Mouse (Mus musculus): Measurements from ENCODE around the gene Map7d2. TPM values are rescaled to one million over a fixed set of nuclear protein-coding genes. Genes with fewer than 3 reads are reported as not detected.

The Map7d2 gene
- total RNA-seq, 2 experiments from 2014 or later: 83.7 to 98.2 TPM

DNA sequence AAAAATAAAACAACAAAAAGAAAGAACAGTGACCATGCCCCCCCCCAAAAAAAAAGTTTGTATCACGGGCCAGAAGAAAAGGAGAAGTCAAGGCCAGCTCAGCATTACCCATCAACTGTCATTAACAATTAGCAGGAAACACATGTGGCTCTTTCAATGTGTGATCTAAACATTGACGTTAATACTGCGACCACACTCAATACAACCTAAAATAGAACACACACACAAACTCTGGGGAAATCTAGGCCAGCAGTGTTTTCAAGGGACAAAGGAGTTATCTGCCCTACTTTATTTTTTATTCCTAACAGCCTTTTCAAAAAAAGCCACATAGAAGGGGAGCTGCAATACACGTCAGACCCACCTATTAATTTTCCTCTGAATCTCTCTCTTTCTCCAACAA lies 94.7 kb downstream of the Map7d2 start:
- no peak for DNase-seq (ENCODE audit: extremely low spot score in 1 of 2, low spot score in 1 of 2)

DNA sequence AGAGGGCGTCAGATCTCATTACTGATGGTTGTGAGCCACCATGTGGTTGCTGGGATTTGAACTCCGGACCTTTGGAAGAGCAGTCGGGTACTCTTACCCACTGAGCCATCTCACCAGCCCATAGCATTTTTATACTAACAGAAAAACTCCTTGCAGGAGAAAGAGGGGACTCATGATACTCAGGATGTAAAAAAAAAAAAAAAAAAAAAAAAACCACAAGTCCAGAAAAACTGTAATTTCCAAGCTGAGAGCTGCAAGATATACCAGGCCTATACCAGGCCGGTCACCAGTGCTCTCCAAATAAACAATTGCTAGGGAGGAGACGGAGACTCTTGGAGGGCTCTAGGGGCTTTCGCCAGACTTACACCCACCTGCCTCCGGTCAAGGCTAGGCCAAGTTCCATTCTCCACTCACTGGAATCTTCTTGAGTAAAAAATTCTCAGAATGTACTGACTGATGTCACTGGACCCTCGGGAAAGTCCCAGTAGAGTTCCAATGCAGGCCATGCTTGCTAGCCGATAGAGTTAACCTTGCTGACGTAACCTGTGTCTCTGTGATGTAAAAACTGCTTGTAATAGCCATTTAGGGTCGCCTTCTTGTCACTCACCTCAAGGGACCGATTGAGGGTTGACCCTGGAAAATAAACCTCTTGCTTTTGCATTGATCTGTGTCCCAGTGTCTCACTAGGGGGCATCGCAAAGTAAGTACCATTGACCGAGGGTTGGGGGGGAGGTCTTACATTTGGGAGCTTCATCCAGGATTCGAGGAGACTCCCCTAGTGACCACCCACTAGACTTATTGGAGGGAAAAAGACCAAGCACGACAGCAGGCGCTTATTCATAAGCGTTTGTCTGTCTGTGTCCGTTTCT lies 95.7 kb downstream of the Map7d2 start:
- DNase-seq (ENCODE audit: extremely low spot score in 1 of 2, low spot score in 1 of 2): no peak

DNA sequence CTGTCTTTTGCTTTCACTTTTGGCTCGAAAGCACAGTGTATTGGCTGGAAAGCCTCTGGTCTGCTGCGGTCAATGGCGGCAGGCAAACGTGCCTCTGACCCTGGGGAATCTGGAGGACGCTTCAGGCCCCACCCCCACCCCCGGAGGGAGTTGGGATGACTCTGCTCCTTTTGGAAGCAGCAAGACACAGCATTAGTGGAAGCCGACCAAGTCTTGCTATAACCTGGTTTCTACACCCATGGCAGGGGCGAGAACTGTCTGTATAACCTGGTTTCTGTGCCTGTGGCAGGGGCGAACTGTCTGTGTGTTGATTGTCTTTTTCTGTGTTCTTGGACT lies 96.3 kb downstream of the Map7d2 start:
- DNase-seq (ENCODE audit: extremely low spot score in 1 of 2, low spot score in 1 of 2): no peak

DNA sequence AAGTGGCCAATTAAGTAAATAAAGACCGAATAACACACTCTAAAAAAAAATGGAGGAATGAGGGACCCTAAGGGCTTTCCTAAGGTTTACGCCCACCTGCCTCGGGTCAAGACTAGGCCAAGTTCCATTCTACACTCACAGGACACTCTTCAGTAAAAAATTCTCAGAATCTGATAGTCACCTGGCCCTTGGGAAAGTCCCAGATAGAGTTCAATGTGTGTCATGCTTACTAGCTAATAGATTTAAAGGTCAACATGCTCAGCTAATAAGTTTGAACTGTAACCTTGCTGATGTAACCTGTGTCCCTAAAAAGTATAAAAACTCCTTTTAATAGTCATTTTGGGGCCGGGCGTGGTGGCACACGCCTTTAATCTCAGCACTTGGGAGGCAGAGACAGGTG lies 101.2 kb downstream of the Map7d2 start:
- DNase-seq (ENCODE audit: extremely low spot score in 1 of 2, low spot score in 1 of 2): no peak

DNA sequence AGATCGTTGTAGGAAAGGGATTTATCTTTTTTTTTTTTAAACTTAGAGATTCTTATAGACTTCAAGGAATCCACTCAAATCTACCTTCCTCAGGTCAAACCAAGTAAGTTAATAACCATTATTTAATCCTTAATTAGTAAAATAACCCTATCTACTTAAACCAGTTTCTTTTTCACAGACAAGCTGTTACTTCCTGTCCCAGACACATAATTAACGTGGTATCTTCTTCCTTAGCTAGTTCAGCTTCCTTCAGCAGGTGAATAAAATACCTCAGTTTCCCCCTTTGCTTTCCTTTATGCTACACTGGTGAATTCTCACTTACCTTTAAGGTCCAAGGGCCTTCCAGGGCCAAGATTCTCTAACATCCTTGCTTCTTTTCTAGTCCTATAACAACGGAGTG lies 107.4 kb downstream of the Map7d2 start:
- no peak for DNase-seq (ENCODE audit: extremely low spot score in 1 of 2, low spot score in 1 of 2)

DNA sequence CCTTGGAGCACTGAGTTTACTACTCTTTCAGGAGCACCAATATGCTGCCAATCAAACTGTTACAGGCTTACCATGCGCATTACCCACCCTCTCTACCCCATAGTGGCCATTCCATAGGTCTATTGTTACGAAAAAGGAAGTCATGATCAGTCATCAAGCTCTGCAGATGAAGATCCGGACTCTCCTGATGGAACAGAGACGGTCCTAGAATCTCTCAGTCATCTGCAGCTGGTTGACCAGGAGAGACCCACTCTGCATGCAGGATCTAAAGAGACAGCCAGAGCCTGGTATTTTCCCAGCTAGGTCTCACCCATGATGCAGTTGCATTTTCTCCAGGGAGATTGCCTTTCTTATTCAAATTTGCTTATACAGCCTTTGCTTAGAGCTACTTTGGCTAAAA lies 108.3 kb downstream of the Map7d2 start:
- DNase-seq (ENCODE audit: extremely low spot score in 1 of 2, low spot score in 1 of 2): no peak

DNA sequence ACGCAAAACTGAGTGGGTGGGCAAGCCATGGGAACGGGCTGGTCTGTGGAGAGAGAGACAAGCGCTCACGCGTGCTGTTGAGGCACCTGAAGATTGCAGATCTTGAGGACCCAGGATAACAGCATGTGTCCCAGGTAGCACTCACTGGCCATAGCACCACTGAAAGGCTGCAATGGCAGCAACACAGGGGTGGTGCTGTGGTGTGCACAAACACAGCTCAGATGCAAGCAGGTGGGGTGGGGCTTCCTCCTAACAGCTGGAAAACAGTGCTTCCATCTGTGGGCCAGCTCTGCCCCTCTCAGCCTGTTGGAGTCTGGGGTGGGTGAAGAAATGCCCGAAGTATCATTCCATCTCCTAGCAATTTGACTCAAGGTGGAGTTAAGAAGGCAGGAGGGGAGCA lies 112.0 kb downstream of the Map7d2 start, which contains the start of gene Bclaf3:
TSS of gene Bclaf3 (plus strand) at position 301 of the 400 bp plus-strand sequence.
- no peak for DNase-seq (ENCODE audit: extremely low spot score in 1 of 2, low spot score in 1 of 2)

DNA sequence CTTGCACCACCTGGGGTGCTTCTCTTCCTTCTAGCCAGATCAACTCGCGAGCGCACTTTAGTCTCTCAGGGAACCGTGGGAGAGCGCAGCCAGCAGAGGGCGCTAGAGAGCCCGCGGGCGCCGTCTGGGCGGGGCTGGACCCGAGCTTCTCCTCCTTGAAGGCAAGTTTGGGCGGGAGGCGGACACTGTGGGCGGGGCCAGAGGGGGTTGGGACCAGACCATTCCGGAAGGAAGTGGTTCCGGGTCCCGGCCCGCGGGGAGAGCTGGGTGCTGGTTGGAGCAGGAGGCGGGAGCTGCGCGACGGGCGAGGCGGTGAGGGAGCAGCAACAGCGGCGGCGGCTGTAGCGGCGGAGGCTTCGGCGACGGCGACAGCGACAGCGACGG lies 118.0 kb downstream of the Map7d2 start:
- peak; percentile 84 to 85 for DNase-seq (ENCODE audit: extremely low spot score in 1 of 2, low spot score in 1 of 2)

DNA sequence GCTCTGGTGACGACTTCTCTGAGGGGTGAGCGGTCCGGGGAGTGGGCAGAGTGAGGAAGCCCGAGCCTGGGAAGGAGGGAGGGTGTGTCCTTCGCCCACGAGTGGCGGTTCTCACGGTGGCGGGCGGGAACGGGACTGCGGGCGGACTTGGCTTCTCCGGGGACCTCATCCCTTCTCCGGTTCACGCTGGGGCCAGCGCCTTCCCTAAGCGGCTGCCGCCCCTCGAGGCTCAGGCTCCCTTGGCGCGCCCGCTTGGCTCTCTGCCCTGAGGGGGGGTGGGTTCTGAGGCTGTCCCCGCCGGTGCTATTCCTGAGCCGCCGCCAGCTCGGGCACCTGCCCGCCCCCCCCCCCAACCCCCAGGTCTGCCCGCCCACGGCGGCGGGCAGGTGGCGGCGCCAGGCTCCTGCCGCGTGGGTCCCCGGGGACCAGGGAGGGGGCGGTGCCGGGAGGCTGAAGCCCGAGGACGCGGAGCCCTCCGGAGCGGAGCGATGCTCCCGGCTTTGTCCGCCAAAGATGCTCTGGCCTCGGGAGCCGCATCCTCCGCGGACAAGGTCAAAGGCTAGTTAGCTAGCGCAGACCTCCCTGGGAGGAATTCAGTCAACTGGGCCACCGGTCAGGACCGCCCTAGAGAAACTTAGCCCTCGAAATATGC lies 118.6 kb downstream of the Map7d2 start:
- DNase-seq (ENCODE audit: extremely low spot score in 1 of 2, low spot score in 1 of 2): peak in 1 of 2 experiments; percentile 21

DNA sequence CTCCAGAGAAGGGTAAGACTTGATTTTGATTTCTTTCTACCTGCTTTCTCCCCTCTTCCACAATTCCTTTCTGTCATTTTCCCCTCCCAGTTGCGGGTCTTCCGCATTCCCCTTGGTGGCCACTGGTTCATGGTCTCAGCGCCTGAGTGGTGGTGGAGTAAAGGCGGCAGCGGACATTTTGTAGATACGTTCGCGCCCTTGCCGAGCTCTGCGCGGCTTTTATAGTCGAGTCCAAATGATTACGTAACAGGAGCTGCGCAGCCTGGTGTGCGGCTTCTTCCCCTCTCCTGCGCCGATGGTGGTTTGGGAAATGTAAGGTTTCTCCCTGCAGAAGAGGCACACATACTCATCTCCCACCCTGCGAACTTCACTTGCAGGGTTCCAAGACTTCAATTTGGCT lies 127.6 kb downstream of the Map7d2 start:
- no peak for DNase-seq (ENCODE audit: extremely low spot score in 1 of 2, low spot score in 1 of 2)

DNA sequence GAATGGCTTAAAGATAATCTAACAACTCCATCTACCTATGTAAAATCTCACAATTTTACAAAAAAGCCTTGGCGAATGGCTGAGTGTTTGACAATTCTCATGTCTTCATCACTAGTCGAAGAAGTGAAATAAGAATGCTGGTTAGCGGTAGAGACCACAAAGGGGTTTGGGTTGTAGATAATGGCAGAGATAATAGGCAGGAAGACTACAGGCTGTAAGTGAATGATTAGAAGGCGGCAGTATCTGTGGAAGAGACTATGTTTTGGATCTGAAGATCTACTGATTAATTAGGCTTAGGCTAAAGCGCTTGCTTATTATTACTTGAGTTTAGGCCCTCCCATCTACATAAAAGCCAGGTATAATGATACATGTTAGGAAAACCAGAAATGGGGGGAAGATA lies 132.7 kb downstream of the Map7d2 start:
- no peak for DNase-seq (ENCODE audit: extremely low spot score in 1 of 2, low spot score in 1 of 2)

Other genes starting within 250 kb of the Map7d2 start
- 10 to 100 TPM; 26.8 to 29.2 TPM for gene Rps6ka3, start 204.3 kb upstream of the Map7d2 start, total RNA-seq (2021)
- gene Eif1ax, start 42.4 kb upstream of the Map7d2 start, total RNA-seq (2021): 100 to 1,000 TPM; 124 to 136 TPM
- 1 to 10 TPM; 6.8 to 8.1 TPM for gene Bclaf3, start 112.1 kb downstream of the Map7d2 start, total RNA-seq (2021)
- gene Sh3kbp1, start 212.7 kb downstream of the Map7d2 start, total RNA-seq (2021): 10 to 100 TPM; 37.0 to 39.4 TPM

All from layer of hippocampus, postnatal 25 days (tissue).